Mouse (Mus musculus): Measurements from ENCODE around the gene Chd2.

The Chd2 gene

GRCm38 (mm10) chr7:73564131-73564530 is 22.5 kb upstream of the Chd2 start:
- peak in 1 of 2 experiments; percentile 0 for DNase-seq (ENCODE audit: low spot score in 2 of 2)

GRCm38 (mm10) chr7:73561492-73562055 is 19.9 kb upstream of the Chd2 start:
- DNase-seq (ENCODE audit: low spot score in 2 of 2), result peak in 1 of 2 experiments; percentile 1

GRCm38 (mm10) chr7:73560811-73561210 is 19.2 kb upstream of the Chd2 start:
- peak in 1 of 2 experiments; percentile 1 for DNase-seq (ENCODE audit: low spot score in 2 of 2)

DNA sequence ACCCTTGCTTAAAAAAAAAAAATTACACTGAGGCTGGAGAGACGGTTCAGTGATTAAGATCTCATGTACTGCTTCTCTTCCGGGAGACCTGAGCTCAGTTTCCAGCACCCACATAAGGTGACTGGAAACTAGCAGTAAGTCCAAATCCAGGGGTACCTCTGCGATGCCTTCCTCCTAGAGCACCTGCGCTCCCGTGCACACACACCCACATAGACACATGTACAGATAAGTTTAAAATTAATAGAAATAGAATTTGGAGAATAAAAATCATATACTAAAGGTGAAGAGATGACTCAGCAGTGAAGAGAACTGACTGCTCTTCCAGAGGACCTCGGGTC is 18.2 kb upstream of the Chd2 start:
- DNase-seq (ENCODE audit: low spot score in 2 of 2), result peak in 1 of 2 experiments; percentile 1

DNA sequence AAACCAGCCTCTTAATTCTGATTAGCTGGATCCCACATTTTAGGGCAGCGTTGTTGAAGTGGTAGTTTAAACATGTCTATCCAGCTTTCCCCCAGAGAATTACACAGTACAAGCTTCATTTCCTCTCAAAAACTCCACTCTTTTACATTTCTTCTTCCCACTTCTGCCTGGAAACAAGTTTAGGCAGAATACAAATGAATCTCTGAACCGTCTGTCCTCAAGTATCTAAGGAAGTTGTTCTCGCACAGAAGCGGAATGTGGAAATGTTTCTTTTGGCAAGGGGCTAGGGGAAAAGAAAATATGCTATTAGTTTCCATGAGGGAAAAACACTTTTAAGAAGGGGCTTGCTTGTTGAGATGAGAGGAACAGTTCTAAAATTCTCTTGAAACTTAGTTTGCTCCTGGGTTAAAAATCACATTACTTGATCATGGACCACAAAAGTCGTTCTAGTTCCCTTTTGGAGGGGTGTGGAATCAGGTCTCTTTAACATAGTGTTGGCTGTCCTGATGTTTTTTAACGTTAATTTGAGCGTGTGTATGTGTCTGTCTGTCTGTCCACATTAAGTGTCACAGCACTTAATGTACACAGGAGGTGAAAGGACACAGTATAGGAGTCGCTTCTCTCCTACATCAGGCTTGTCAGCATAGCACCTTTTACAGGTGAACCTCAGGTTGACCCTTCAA is 17.7 kb upstream of the Chd2 start:
- DNase-seq (ENCODE audit: low spot score in 2 of 2), result no peak

- peak; percentile 99 to 100 for DNase-seq (ENCODE audit: low spot score in 2 of 2)
Observed at GRCm38 (mm10) chr7:73558293-73559169, 16.9 kb upstream of the Chd2 start.

GRCm38 (mm10) chr7:73557671-73558265 is 16.1 kb upstream of the Chd2 start:
- DNase-seq (ENCODE audit: low spot score in 2 of 2), result peak in 1 of 2 experiments; percentile 38

DNA sequence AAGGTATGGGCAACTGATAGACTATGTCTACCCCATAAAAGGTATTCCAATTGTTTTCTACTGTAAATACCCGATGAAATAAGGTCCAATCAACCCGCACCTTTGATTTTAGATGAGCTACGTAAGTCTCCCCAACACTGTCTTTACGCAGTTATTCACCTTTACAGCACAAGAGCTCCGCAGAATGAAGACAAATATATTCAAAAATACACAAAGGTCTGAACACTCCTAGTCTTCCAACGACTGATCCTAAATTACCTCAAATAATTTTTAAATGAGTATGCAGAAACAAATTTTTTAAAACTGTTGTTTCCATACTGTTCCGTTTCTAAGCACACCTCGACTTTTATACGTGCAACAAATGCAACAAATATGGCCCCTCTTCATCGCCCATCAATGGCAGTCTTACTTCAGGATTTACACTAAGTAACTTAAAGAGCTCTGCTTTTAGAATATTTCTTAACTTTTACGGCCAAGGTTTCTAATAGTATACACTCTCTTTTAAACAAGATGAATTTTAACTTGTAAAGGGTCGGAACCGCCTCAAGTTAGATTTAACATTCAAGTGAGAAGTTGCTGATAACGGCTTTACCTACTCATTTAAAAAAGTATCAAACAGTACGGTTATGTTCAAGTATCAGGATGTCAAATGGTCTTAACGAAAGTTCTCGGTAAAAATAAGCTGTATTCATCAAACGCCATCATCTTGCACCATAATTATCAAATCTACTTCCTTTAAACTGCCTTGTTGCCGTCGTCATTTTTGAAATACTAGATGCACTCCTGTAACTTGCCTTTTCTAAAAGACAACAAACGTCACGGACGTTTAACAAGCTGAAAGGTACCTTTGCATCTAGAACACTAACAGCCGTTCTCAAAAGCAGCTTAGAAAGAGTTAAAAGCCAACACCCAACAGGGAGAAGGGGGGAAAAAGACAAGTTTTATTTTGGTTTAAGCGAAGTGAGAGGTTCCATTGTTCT is 15.3 kb upstream of the Chd2 start:
- peak in 1 of 2 experiments; percentile 4 for DNase-seq (ENCODE audit: low spot score in 2 of 2)

- no peak for DNase-seq (ENCODE audit: low spot score in 2 of 2)
Observed at GRCm38 (mm10) chr7:73555918-73556580, 14.4 kb upstream of the Chd2 start.

DNA sequence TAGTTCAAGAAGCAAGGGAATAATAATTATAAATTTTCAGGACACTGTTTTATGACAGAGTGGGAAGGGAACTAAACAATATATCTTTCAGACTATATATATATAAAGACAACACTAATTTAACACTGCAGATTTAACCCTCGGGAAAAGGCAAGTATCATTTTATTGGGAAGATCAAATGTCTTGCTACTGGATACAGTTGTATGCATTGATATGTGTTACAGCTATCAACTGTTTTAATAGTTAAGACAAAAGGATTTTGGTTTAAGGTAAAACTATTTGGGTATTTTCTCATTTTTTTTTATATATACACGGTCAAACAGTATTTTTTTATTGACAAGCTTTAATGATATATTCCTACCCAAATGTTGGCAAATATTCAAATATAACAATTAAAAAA is 13.2 kb upstream of the Chd2 start:
- DNase-seq (ENCODE audit: low spot score in 2 of 2), result no peak

DNA sequence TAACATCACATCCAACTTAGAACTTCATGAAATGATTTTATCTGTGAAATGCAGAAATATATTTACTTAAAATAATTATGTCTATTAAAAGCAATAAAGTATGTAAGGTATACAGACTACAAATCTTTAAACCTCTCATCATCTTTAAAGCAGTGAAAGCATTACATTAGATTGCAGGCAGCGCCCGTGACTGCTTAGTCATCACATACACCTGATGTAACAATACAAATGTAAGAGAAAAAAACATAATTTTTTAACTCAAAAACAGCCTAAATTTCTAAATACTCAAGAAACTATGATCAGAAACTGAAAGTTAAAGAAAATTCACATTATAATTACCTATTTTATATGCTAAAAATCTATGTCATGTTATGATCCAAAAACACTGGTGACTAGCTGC is 11.5 kb upstream of the Chd2 start:
- peak in 1 of 2 experiments; percentile 1 for DNase-seq (ENCODE audit: low spot score in 2 of 2)

- peak in 1 of 2 experiments; percentile 1 for DNase-seq (ENCODE audit: low spot score in 2 of 2)
Observed at GRCm38 (mm10) chr7:73552054-73552750, 10.6 kb upstream of the Chd2 start.

GRCm38 (mm10) chr7:73551370-73551769 is 9.7 kb upstream of the Chd2 start:
- DNase-seq (ENCODE audit: low spot score in 2 of 2), result no peak

GRCm38 (mm10) chr7:73548051-73548450 is 6.4 kb upstream of the Chd2 start:
- no peak for DNase-seq (ENCODE audit: low spot score in 2 of 2)

DNA sequence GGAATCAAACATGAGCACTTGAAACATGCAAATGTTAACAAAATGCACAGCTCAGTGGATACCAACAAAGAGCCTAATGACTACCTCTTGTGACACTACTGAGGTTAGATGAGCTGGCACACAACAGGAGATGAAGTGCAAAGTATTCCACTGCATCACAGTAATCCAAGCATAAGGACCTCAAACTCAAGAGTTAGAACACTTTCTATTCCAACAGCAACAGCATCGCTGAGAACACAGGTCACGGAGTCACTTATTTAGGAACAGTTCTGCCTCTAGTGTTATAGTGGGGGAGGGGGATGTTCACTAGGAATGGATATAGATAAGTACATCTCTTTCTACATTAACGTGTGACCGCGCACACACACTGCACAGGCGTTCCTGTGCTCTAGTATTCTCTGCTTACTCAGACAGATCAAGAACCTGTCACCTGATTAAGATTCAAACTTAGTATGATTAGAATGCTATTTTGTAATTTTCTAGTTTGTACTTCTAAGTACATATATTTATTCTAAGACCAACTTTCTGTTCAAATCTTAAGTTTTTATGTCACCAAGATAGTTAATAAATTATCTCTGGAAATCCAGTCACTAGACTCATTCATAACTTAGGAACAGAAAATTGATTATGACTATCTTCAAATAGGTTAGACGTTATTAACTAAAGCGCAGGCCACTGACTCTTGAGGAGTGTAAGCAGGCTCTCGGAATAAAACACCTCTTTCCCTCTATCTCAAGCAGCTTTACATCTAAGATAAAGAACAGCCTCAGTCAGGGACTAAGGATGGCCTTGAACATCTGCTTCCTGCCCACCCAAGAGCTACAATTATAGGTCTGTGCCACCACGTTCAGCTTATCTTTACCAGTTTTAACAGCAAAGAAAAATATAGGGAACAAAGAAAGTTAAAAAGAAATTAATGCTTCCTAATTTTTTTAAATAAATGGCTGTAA is 5.2 kb upstream of the Chd2 start:
- peak in 1 of 2 experiments; percentile 3 for DNase-seq (ENCODE audit: low spot score in 2 of 2)

- DNase-seq (ENCODE audit: low spot score in 2 of 2), result peak in 1 of 2 experiments; percentile 1
Observed at GRCm38 (mm10) chr7:73545004-73545403, 3.4 kb upstream of the Chd2 start.

DNA sequence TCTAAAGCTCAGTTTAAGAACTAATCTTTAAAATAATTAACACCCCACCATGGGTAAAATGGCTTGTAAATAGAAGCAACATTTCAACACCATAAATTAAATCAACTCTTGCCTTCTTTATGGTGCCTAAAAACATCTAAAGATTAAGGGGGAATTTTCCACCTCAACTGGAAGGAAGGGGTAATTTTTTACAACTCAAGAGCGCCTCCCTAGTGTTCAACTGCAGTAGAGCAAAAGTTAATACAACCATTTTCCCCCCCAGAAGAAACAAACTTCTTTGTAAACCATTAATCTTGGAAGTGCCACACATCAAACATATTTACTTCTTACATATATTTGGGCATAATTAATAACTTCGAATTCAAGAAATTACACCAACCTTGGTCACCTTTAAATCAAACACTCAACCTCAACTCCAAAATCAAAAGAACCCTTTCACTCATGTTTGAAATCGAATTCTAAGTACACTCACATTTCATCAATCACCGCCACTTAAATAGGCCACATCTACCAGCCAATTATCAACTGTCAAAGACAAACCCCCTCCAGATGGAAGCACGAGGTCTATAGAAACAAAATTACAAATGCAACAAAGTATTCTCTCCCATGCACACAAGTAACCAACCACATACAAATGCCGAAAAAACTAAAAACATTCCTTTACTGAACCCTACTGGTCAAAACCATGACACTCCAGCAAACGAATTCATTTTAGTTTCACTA is 662 bp upstream of the Chd2 start:
- peak in 1 of 2 experiments; percentile 1 for DNase-seq (ENCODE audit: low spot score in 2 of 2)

- no peak for DNase-seq (ENCODE audit: low spot score in 2 of 2)
Observed at GRCm38 (mm10) chr7:73541079-73541390, 595 bp downstream of the Chd2 start.

Data from left cerebral cortex, adult 9 months (tissue).